Mouse (Mus musculus): ENCODE measurements at regions not wholly inside any gene's neighbourhood (a gene's known extent, or its start where the extent isn't known, plus 50 kb on each side); places are given as distances from the start of the nearest gene placed in this dataset.

GRCm38 (mm10) chr1:122273579-122273978 is 705.8 kb upstream of the Ddx18 start:
- H3K9me3 ChIP-seq = no peaks in the 10 kb centered on the region
- no peak overlapping the region for H3K4me3 ChIP-seq (replicated peaks)
- ATAC-seq = no peak
- 87% methylated on average over 2 of the region's 2 CpGs for WGBS
- H3K27me3 ChIP-seq (replicated peaks) = no peaks in the 10 kb centered on the region
- no peak overlapping the region for H3K27ac ChIP-seq
- H3K9ac ChIP-seq = no peak overlapping the region
- H3K4me2 ChIP-seq (replicated peaks) = no peak overlapping the region
- H3K4me1 ChIP-seq (replicated peaks) = no peaks in the 10 kb centered on the region
- no peaks in the 10 kb centered on the region for H3K36me3 ChIP-seq

GRCm38 (mm10) chr1:122243031-122243430 is 675.2 kb upstream of the Ddx18 start:
- H3K9me3 ChIP-seq = no peaks in the 10 kb centered on the region
- no peaks in the 10 kb centered on the region for H3K36me3 ChIP-seq
- H3K4me2 ChIP-seq (replicated peaks) = no peak overlapping the region
- no peak for ATAC-seq
- 89% methylated on average over 2 of the region's 2 CpGs for WGBS
- no peak overlapping the region for H3K27ac ChIP-seq
- H3K4me1 ChIP-seq (replicated peaks) = no peaks in the 10 kb centered on the region
- H3K9ac ChIP-seq = no peak overlapping the region
- no peak overlapping the region for H3K4me3 ChIP-seq (replicated peaks)
- H3K27me3 ChIP-seq (replicated peaks) = no peaks in the 10 kb centered on the region

DNA sequence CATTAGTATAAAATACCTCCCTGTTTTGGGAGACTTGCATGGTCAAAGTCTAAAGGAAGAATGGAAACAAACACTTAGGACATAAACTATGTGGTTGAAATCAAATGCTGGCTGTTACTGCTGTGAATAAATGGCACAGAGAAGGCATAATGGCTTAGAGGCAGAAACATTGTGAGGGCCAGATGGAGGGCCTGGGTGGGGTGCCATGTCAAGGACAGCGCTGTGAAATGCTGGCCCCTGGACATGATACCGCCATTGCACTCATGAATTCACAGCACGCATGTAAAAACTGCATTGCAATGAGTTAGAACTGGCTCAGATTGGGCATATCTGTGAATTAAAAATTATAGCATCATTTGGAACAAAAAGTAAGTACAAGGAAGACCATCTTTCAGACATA is 673.7 kb upstream of the Ddx18 start:
- H3K9me3 ChIP-seq = no peaks in the 10 kb centered on the region
- H3K27me3 ChIP-seq (replicated peaks) = no peaks in the 10 kb centered on the region
- 93% methylated on average over 3 of the region's 3 CpGs for WGBS
- no peak overlapping the region for H3K4me2 ChIP-seq (replicated peaks)
- H3K4me3 ChIP-seq (replicated peaks) = no peak overlapping the region
- H3K36me3 ChIP-seq = no peaks in the 10 kb centered on the region
- no peak for ATAC-seq
- no peak overlapping the region for H3K27ac ChIP-seq
- no peak overlapping the region for H3K9ac ChIP-seq
- H3K4me1 ChIP-seq (replicated peaks) = no peaks in the 10 kb centered on the region

- Histone ChIP-seq H3K27me3 (replicated peaks) (no peaks in the 10 kb centered on the region), H3K4me2 (replicated peaks) (no peak overlapping the region), H3K4me3 (replicated peaks) (no peak overlapping the region), H3K36me3 (no peaks in the 10 kb centered on the region), H3K27ac (no peak overlapping the region), H3K9ac (no peak overlapping the region), H3K9me3 (no peaks in the 10 kb centered on the region), H3K4me1 (replicated peaks) (no peaks in the 10 kb centered on the region)
- no peak for ATAC-seq
- WGBS = 80% methylated on average over 4 of the region's 4 CpGs
Observed at GRCm38 (mm10) chr1:122230442-122230841, 662.7 kb upstream of the Ddx18 start.

DNA sequence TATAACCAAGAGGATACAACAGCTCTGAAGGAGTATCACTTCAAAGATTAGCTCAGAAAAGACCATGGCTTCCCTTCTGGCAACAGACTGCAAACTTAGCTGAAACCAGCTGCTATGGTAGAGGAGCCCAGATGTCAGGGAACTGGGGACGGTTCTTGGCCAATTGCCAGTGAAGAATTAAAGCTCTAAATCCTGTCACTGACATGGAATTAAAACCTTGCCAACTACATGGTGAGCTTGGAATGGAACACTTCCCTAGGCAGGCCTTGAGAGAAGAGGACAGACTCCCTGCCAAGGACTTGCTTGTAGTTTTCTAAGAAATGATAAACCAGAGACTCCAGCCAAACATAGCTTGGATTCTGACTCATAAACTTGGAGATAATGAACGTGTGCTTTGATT is 644.7 kb upstream of the Ddx18 start:
- no peaks in the 10 kb centered on the region for H3K4me1 ChIP-seq (replicated peaks)
- ATAC-seq = peak; percentile 47
- H3K4me3 ChIP-seq (replicated peaks) = no peak overlapping the region
- no peak overlapping the region for H3K27ac ChIP-seq
- no peaks in the 10 kb centered on the region for H3K27me3 ChIP-seq (replicated peaks)
- no peaks in the 10 kb centered on the region for H3K9me3 ChIP-seq
- no peak overlapping the region for H3K9ac ChIP-seq
- no peak overlapping the region for H3K4me2 ChIP-seq (replicated peaks)
- no peaks in the 10 kb centered on the region for H3K36me3 ChIP-seq
- 53% methylated on average over 2 of the region's 2 CpGs for WGBS

DNA sequence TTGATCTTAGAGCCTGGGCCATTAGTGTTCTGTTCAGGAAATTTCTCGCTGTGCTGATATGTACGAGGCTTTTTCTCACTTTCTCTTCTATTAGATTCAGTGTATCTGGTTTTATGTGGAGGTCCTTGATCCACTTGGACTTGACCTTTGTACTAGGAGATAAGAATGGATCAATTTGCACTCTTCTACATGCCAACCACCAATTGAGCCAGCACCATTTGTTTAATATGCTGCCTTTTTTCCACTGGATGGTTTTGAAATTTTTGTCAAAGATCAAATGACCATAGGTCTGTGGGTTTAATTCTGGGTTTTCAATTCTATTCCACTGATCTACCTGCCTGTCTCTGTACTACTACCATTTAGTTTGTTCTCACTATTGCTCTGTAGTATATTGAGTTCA is 640.8 kb upstream of the Ddx18 start:
- WGBS = 77% methylated on average over 2 of the region's 2 CpGs
- Histone ChIP-seq H3K9ac (no peak overlapping the region), H3K4me3 (replicated peaks) (no peak overlapping the region), H3K4me1 (replicated peaks) (no peaks in the 10 kb centered on the region), H3K27ac (no peak overlapping the region), H3K4me2 (replicated peaks) (no peak overlapping the region), H3K27me3 (replicated peaks) (no peaks in the 10 kb centered on the region), H3K9me3 (no peaks in the 10 kb centered on the region), H3K36me3 (no peaks in the 10 kb centered on the region)
- no peak for ATAC-seq

DNA sequence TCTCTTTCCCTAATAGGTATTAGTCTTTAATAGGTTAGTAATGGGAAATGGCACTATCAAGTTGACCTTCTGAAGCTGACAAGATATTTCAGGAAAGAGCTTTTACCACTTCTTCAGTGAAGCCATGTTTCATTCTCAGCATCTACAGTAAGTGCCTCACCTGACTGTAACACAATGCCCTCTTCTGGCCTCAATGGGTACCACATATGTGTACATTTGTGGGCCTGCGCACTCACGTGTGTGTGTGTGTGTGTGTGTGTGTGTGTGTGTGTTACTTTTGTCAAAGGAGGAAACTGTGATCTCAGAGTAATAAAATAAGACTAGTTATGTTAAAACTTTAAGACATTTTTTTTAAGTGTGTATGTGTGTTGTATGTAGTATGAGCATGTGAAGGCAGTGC is 601.8 kb upstream of the Ddx18 start:
- Histone ChIP-seq H3K4me3 (replicated peaks) (no peak overlapping the region), H3K9me3 (no peaks in the 10 kb centered on the region), H3K4me2 (replicated peaks) (no peak overlapping the region), H3K27me3 (replicated peaks) (no peaks in the 10 kb centered on the region), H3K9ac (no peak overlapping the region), H3K27ac (no peak overlapping the region), H3K4me1 (replicated peaks) (no peaks in the 10 kb centered on the region), H3K36me3 (no peaks in the 10 kb centered on the region)
- no peak for ATAC-seq
- 85% methylated on average over 2 of the region's 2 CpGs for WGBS

DNA sequence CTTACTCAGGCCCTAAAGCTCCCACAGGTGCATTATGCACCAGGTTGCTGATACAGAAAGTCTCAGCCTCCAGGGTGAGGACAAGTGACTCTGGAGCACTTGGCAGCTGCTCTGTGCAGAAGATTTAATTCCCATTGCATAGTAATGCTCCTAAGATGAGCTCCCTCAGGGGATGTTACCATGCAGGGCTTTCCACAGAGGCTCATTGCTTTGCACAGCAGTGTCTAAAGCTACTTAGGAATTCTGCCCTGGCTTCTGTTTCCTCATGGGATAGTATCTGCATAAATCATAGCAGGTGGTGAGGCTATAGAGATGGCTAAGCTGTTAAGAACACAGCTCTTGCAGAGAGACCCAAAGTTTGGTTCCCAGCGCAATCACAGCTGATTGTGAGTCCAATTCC is 594.0 kb upstream of the Ddx18 start:
- WGBS = 92% methylated on average over 1 of the region's 1 CpGs
- no peak for ATAC-seq

DNA sequence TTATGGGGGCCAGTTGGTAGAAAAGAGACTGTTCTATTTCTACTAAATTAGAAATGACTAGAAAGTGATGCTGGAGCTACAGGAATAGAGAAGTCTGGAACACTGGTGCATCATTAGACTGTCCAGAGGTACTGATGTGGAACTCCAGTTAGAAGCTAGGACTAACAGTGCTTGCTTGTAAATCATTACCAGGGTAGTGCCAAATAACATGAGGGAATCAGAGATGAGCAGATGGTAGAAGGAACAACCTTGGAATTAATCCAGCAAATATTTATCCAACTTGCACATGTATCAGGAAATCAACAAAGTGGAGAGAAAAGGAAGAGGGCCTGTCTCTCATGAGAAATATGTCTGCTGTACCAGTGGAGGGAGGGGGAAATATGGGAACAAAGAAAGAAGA is 573.6 kb upstream of the Ddx18 start:
- Histone ChIP-seq H3K4me3 (replicated peaks) (no peak overlapping the region), H3K4me1 (replicated peaks) (no peaks in the 10 kb centered on the region), H3K9me3 (no peaks in the 10 kb centered on the region), H3K27me3 (replicated peaks) (no peaks in the 10 kb centered on the region), H3K36me3 (no peaks in the 10 kb centered on the region), H3K27ac (no peak overlapping the region), H3K4me2 (replicated peaks) (no peak overlapping the region), H3K9ac (no peak overlapping the region)
- no peak for ATAC-seq

More for the DNA sequence above, 594.0 kb upstream of the Ddx18 start:
- Histone ChIP-seq H3K4me2 (replicated peaks) (no peak overlapping the region), H3K4me3 (replicated peaks) (no peak overlapping the region), H3K4me1 (replicated peaks) (no peaks in the 10 kb centered on the region), H3K9ac (no peak overlapping the region), H3K27ac (no peak overlapping the region), H3K36me3 (no peaks in the 10 kb centered on the region), H3K27me3 (replicated peaks) (no peaks in the 10 kb centered on the region), H3K9me3 (no peaks in the 10 kb centered on the region)

- no peak for ATAC-seq
- no peak overlapping the region for H3K27ac ChIP-seq
- WGBS = 66% methylated on average over 4 of the region's 4 CpGs
Observed at GRCm38 (mm10) chr1:122123954-122124353, 556.2 kb upstream of the Ddx18 start.

GRCm38 (mm10) chr1:122095726-122096125 is 527.9 kb upstream of the Ddx18 start:
- no peaks in the 10 kb centered on the region for H3K9me3 ChIP-seq
- no peak for ATAC-seq
- no peaks in the 10 kb centered on the region for H3K4me1 ChIP-seq (replicated peaks)
- H3K4me2 ChIP-seq (replicated peaks) = no peak overlapping the region
- H3K27me3 ChIP-seq (replicated peaks) = no peaks in the 10 kb centered on the region
- H3K4me3 ChIP-seq (replicated peaks) = no peak overlapping the region
- H3K36me3 ChIP-seq = no peaks in the 10 kb centered on the region
- no peak overlapping the region for H3K27ac ChIP-seq
- no peak overlapping the region for H3K9ac ChIP-seq
- WGBS = 70% methylated on average over 2 of the region's 2 CpGs

More at GRCm38 (mm10) chr1:122123954-122124353, 556.2 kb upstream of the Ddx18 start:
- Histone ChIP-seq H3K9ac (no peak overlapping the region), H3K27me3 (replicated peaks) (no peaks in the 10 kb centered on the region), H3K36me3 (no peaks in the 10 kb centered on the region), H3K9me3 (no peaks in the 10 kb centered on the region), H3K4me3 (replicated peaks) (no peak overlapping the region), H3K4me1 (replicated peaks) (no peaks in the 10 kb centered on the region), H3K4me2 (replicated peaks) (no peak overlapping the region)

DNA sequence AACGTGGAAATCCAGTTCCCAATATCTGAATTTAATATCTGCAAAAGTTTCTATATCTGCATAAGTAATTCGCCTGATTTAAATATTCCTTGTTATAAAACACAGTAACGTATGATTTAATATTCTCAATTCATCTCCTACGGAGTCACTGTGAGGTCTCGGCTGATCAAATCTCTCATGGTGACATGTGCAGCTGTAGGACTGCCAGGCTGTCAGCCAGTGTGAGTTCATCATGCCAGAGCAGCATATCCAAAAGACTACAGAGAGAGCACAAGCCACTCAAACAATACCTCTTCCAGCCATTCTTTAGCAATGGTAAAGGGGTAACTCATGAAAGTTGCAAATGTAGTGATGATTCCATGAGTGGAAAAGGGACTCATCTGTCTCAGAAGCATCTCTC is 514.7 kb upstream of the Ddx18 start:
- 82% methylated on average over 5 of the region's 5 CpGs for WGBS
- Histone ChIP-seq H3K27ac (no peak overlapping the region), H3K36me3 (no peaks in the 10 kb centered on the region), H3K4me1 (replicated peaks) (no peaks in the 10 kb centered on the region), H3K9ac (no peak overlapping the region), H3K4me2 (replicated peaks) (no peak overlapping the region), H3K9me3 (no peaks in the 10 kb centered on the region), H3K4me3 (replicated peaks) (no peak overlapping the region), H3K27me3 (replicated peaks) (no peaks in the 10 kb centered on the region)
- ATAC-seq = no peak

GRCm38 (mm10) chr1:122076085-122076484 is 508.3 kb upstream of the Ddx18 start:
- Histone ChIP-seq H3K9me3 (no peaks in the 10 kb centered on the region), H3K27ac (no peak overlapping the region), H3K4me1 (replicated peaks) (no peaks in the 10 kb centered on the region), H3K9ac (no peak overlapping the region), H3K4me3 (replicated peaks) (no peak overlapping the region), H3K27me3 (replicated peaks) (no peaks in the 10 kb centered on the region), H3K36me3 (no peaks in the 10 kb centered on the region), H3K4me2 (replicated peaks) (no peak overlapping the region)
- 79% methylated on average over 5 of the region's 5 CpGs for WGBS
- ATAC-seq = no peak

DNA sequence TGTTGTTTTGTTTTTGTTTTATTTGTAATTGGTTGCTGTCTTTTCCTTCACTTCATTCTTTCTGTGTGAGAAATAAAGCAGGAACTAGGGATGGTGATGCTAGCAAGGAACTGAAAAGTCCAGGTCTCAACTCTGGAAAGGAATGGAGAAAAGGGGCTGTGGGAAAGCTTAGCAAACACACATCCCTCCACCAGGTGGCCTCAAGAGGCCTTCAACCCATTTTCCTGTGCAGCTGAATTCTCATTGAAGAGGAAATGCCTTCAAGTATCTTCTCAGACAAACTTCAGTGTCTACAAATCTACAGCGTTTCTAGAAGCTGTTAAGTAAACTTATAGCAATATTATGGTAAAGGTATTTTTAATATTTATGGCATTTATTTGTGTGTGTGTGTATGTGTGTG is 487.4 kb upstream of the Ddx18 start:
- Histone ChIP-seq H3K36me3 (no peaks in the 10 kb centered on the region), H3K9me3 (no peaks in the 10 kb centered on the region), H3K4me3 (replicated peaks) (no peak overlapping the region), H3K9ac (no peak overlapping the region), H3K4me2 (replicated peaks) (no peak overlapping the region), H3K27me3 (replicated peaks) (no peaks in the 10 kb centered on the region), H3K27ac (no peak overlapping the region), H3K4me1 (replicated peaks) (no peaks in the 10 kb centered on the region)
- no peak for ATAC-seq
- 74% methylated on average over 1 of the region's 1 CpGs for WGBS
